Mouse (Mus musculus) heart, embryonic 14.5 days (tissue): ENCODE results near the gene Nolc1. TPM values are rescaled to one million over a fixed set of nuclear protein-coding genes. Genes with fewer than 3 reads are reported as not detected.
A peak's percentile ranks its signal among the peaks of the same experiment; 100 is the strongest.

Experiments
- ATAC-seq: fragments of 200-750 bp; cut with Nextera tagmentation; 2 replicates; pipeline ENCODE4 v1.8.0; 2017; ENCODE audit warnings: low read depth, moderate TSS enrichment; ENCODE audit not compliant: insufficient number of reproducible peaks, insufficient read depth, low FRiP score
- H3K27ac ChIP-seq, 2 experiments: fragments of 200-500 bp in 1 of 2; fragments of 300-500 bp in 1 of 2; sonication (generic) in 1 of 2; replicated peaks in 1 of 2; 2 replicates each; pipeline ENCODE4 v1.5.1; 2012 to 2014; ENCODE audit warnings: low read depth in 2 of 2, low read length in 2 of 2, control low read depth in 1 of 2, mild to moderate bottlenecking in 1 of 2, mixed read lengths in 1 of 2; ENCODE audit not compliant: control insufficient read depth in 1 of 2, insufficient read depth in 1 of 2
- H3K27me3 ChIP-seq: fragments of 300-500 bp; sonication (generic); 2 replicates; pipeline ENCODE4 v1.6.1; 2014; ENCODE audit warnings: mild to moderate bottlenecking, low read length, control low read depth; ENCODE audit not compliant: control insufficient read depth, insufficient read depth
- H3K36me3 ChIP-seq: fragments of 300-500 bp; sonication (generic); 2 replicates; pipeline ENCODE4 v1.6.1; 2014; ENCODE audit warnings: mild to moderate bottlenecking, control low read depth, low read length, mixed read lengths; ENCODE audit not compliant: control insufficient read depth, insufficient read depth
- H3K4me1 ChIP-seq, 2 experiments: fragments of 200-500 bp in 1 of 2; fragments of 300-500 bp in 1 of 2; sonication (generic) in 1 of 2; 2 replicates each; pipeline ENCODE4 v1.6.1; 2012 to 2014; ENCODE audit warnings: low read length in 2 of 2, control low read depth in 1 of 2, mixed read lengths in 1 of 2; ENCODE audit not compliant: control insufficient read depth in 2 of 2, insufficient read depth in 2 of 2
- H3K4me2 ChIP-seq: fragments of 300-500 bp; sonication (generic); 2 replicates; pipeline ENCODE4 v1.6.1; 2014; ENCODE audit warnings: mild to moderate bottlenecking, low read length
- H3K4me3 ChIP-seq, 2 experiments: fragments of 200-500 bp in 1 of 2; fragments of 300-500 bp in 1 of 2; sonication (generic) in 1 of 2; 2 replicates each; pipeline ENCODE4 v1.5.1; 2012 to 2014; ENCODE audit warnings: low read length in 2 of 2, mild to moderate bottlenecking in 2 of 2, control low read depth in 1 of 2, low read depth in 1 of 2, moderate library complexity in 1 of 2; ENCODE audit not compliant: control insufficient read depth in 1 of 2, insufficient read depth in 1 of 2
- H3K9ac ChIP-seq: fragments of 300-500 bp; sonication (generic); 2 replicates; pipeline ENCODE4 v1.6.1; 2014; ENCODE audit warnings: mild to moderate bottlenecking, low read length
- H3K9me3 ChIP-seq: fragments of 300-500 bp; sonication (generic); 2 replicates; pipeline ENCODE4 v1.6.1; 2016; ENCODE audit warnings: low read length, control low read depth; ENCODE audit not compliant: control insufficient read depth
- WGBS: fragments of 180-500 bp; shearing (Covaris S2); extraction: QIAGEN DNeasy Blood & Tissue Kit; methylation state at CpG from one replicate; pipeline ENCODE4 v1.1.7; 2014; 5-methylcytosine and 5-hydroxymethylcytosine counted together
- polyA plus RNA-seq: library from polyadenylated mRNA; unstranded; fragments of >200 nt; fragmentation: Nextera tagmentation; extraction: Ambion mirVana; gene quantifications from 2 replicates; pipeline ENCODE4 v1.2.1, GENCODE M21; 2014

Gene Nolc1
- polyA plus RNA-seq, 1 experiment from 2014 or later: 37.1 TPM

GRCm38 (mm10) chr19:46132577-46132976 is 56.9 kb downstream of the Nolc1 start:
- ATAC-seq: no peak
- Histone ChIP-seq H3K4me2 (peak overlapping the region; percentile 75; the same call in 1 of the 2 replicates), H3K36me3 (no peaks in the 10 kb centered on the region), H3K27me3 (peaks cover 61% of the 10 kb centered on the region), H3K4me3 (no peak overlapping the region), H3K9ac (no peak overlapping the region), H3K9me3 (no peaks in the 10 kb centered on the region), H3K4me1 (peaks cover 10 to 19% of the 10 kb centered on the region in 2 experiments; a peak in 3 of 4 replicates), H3K27ac (no peak overlapping the region)
- WGBS: 36% methylated on average over 6 of the region's 6 CpGs

Other genes starting within 250 kb of the Nolc1 start
- 13.9 and 14.1 TPM in 2 replicates for gene Armh3, start 77.4 kb upstream of the Nolc1 start, polyA plus RNA-seq
- gene Hps6, start 72.4 kb upstream of the Nolc1 start, polyA plus RNA-seq: 3.3 and 4.0 TPM in 2 replicates
- gene Pprc1, start 31.0 kb upstream of the Nolc1 start, polyA plus RNA-seq: 24.6 and 26.4 TPM in 2 replicates
- gene Ldb1, start 30.6 kb upstream of the Nolc1 start, polyA plus RNA-seq: 58.8 and 66.5 TPM in 2 replicates
- gene Elovl3, start 56.0 kb downstream of the Nolc1 start, polyA plus RNA-seq: not detected in 2 replicates
- gene Pitx3, start 72.5 kb downstream of the Nolc1 start, polyA plus RNA-seq: 0.51 and 0.66 TPM in 2 replicates
- gene Gbf1, start 76.6 kb downstream of the Nolc1 start, polyA plus RNA-seq: 43.5 and 45.0 TPM in 2 replicates
- gene Nfkb2, start 228.5 kb downstream of the Nolc1 start, polyA plus RNA-seq: 7.0 and 7.4 TPM in 2 replicates